Mouse (Mus musculus) spleen, adult 2 months (tissue): ENCODE data around the gene Lbhd2.

ENCODE experiments used
- CTCF ChIP-seq: fragments of 200-500 bp; IDR thresholded peaks from 2 replicates; pipeline ENCODE4 v1.5.1; 2011; ENCODE audit warnings: mild to moderate bottlenecking, inconsistent platforms; ENCODE audit not compliant: insufficient read depth, insufficient read length, insufficient replicate concordance; ENCODE audit errors: extremely low read depth
- POLR2A ChIP-seq: fragments of 200-500 bp; IDR thresholded peaks from 2 replicates; pipeline ENCODE4 v1.6.1; 2011; ENCODE audit warnings: low read depth, low read length, inconsistent platforms

GRCm38 (mm10) chr12:111396997-111397396 lies 9.6 kb upstream of the Lbhd2 start:
- TF ChIP-seq POLR2A (no peak), CTCF (no peak)
